Mouse (Mus musculus) lung, postnatal 0 days (tissue): ENCODE measurements at regions not wholly inside any gene's neighbourhood (a gene's known extent, or its start where the extent isn't known, plus 50 kb on each side); places are given as distances from the start of the nearest gene placed in this dataset.

Experiments used
- ATAC-seq: fragments of 200-750 bp; cut with Nextera tagmentation; 2 replicates; pipeline ENCODE4 v1.8.0; 2017; ENCODE audit warnings: moderate library complexity
- DNase-seq: peaks from one replicate; pipeline ENCODE4 v3.0.0-alpha.2; 2016; ENCODE audit warnings: low spot score
- H3K27ac ChIP-seq: fragments of 300-500 bp; sonication (generic); 2 replicates; pipeline ENCODE4 v1.5.1; 2014; ENCODE audit warnings: antibody characterized with exemption, mild to moderate bottlenecking, low read length, mixed read lengths
- H3K27me3 ChIP-seq: fragments of 300-500 bp; sonication (generic); replicated peaks from 2 replicates; pipeline ENCODE4 v1.6.1; 2014; ENCODE audit warnings: low read length, mixed read lengths; ENCODE audit not compliant: insufficient read depth
- H3K36me3 ChIP-seq: fragments of 300-500 bp; sonication (generic); 2 replicates; pipeline ENCODE4 v1.6.1; 2014; ENCODE audit warnings: low read length, mixed read lengths; ENCODE audit not compliant: insufficient read depth
- H3K4me1 ChIP-seq: fragments of 300-500 bp; sonication (generic); 2 replicates; pipeline ENCODE4 v1.6.1; 2014; ENCODE audit warnings: antibody characterized with exemption, low read depth, low read length, mixed read lengths; ENCODE audit not compliant: insufficient read depth
- H3K4me2 ChIP-seq: fragments of 300-500 bp; sonication (generic); replicated peaks from 2 replicates; pipeline ENCODE4 v1.6.1; 2014; ENCODE audit warnings: low read depth, mild to moderate bottlenecking, low read length, moderate library complexity, mixed read lengths
- H3K4me3 ChIP-seq: fragments of 300-500 bp; sonication (generic); 2 replicates; pipeline ENCODE4 v1.5.1; 2014; ENCODE audit warnings: low read depth, low read length
- H3K9ac ChIP-seq: fragments of 300-500 bp; sonication (generic); replicated peaks from 2 replicates; pipeline ENCODE4 v1.6.1; 2014; ENCODE audit warnings: low read depth, mild to moderate bottlenecking
- H3K9me3 ChIP-seq: fragments of 300-500 bp; sonication (generic); 2 replicates; pipeline ENCODE4 v1.6.1; 2016; ENCODE audit warnings: low read length, mixed read lengths
- CTCF ChIP-seq: IDR thresholded peaks from 2 replicates; pipeline ENCODE4 v1.5.1; 2016; ENCODE audit warnings: antibody characterized with exemption, mild to moderate bottlenecking
- EP300 ChIP-seq: IDR thresholded peaks from 2 replicates; pipeline ENCODE4 v1.6.1; 2016; ENCODE audit warnings: antibody characterized with exemption, mild to moderate bottlenecking, control low read depth
- WGBS: fragments of 180-500 bp; shearing (Covaris S2); extraction: QIAGEN DNeasy Blood & Tissue Kit; methylation state at CpG from one replicate; pipeline ENCODE4 v1.1.7; 2014; 5-methylcytosine and 5-hydroxymethylcytosine counted together

DNA sequence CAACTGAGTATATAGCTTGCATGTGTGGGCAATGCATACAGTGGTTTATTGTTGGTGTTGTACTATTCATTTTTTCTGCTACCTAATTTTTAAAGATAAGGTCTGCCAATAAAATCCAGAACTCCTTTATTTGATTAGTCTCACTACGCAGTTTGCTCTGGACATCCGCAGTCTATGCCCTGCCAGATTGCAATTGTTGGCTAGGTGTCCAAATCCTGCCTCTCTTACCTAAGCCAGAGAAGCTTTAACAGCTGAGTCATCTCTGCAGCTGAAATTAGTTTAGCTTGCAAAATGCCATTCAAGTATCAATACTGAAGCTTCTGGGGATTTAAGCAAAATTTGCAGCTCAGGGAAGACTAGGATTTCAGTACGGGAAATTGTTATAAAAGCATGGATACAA is 881.9 kb upstream of the Cdh8 start:
- no peaks in the 10 kb centered on the region for H3K36me3 ChIP-seq
- ATAC-seq, result no peak
- H3K27me3 ChIP-seq, result no peaks in the 10 kb centered on the region
- DNase-seq, result no peak
- TF ChIP-seq EP300 (no peak), CTCF (no peak)
- H3K4me3 ChIP-seq, result no peak overlapping the region
- WGBS, result 83% methylated on average over 3 of the region's 3 CpGs
- no peak overlapping the region for H3K9ac ChIP-seq
- no peaks in the 10 kb centered on the region for H3K9me3 ChIP-seq
- no peak overlapping the region for H3K27ac ChIP-seq
- no peak overlapping the region for H3K4me2 ChIP-seq
- no peaks in the 10 kb centered on the region for H3K4me1 ChIP-seq

DNA sequence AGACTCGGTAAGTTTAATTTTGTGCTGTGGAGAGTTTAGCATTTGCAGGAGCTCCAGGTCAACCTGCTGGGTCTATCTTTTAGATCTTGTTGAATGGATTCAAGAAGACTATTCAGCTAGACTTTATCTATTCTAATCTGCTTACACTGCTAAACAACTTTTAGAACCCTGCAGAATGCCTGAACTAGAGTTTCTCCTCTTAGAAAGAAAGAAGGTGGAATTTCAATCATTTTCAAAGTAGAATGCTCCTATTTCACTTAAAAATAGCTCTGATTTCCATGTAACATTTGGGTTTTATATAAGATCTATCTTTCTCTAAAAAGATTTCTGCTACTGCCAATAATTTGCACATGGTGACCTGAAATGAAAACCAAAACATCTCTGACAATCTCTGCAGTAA is 876.3 kb upstream of the Cdh8 start:
- DNase-seq (no peak), ATAC-seq (no peak)
- no peaks in the 10 kb centered on the region for H3K9me3 ChIP-seq
- H3K4me1 ChIP-seq, result no peaks in the 10 kb centered on the region
- H3K27me3 ChIP-seq, result no peaks in the 10 kb centered on the region
- H3K4me3 ChIP-seq, result no peak overlapping the region
- no peak overlapping the region for H3K27ac ChIP-seq
- H3K4me2 ChIP-seq, result no peak overlapping the region
- WGBS, result 86% methylated on average over 1 of the region's 1 CpGs
- TF ChIP-seq EP300 (no peak), CTCF (no peak)
- no peaks in the 10 kb centered on the region for H3K36me3 ChIP-seq
- H3K9ac ChIP-seq, result no peak overlapping the region

DNA sequence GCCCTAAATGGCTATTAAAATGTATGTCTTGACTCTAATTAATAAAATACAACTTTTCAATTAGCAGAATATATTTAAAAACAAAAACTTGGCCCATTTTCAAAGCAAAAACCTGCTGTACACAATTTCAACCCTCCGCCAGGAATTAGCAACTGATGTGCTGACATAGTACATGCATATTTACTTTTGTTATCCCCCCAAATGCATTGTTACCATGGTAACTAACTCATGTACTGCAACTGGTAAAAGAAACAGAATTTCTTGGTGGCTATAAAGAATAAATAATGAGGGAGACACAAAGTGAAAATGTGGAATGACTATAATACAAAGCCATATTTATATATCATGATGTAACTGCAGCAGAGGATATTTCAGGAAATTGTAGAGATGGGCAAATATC is 875.7 kb upstream of the Cdh8 start:
- no peak for TF ChIP-seq EP300
- Histone ChIP-seq H3K4me2 (no peak overlapping the region), H3K27ac (no peak overlapping the region), H3K4me3 (no peak overlapping the region), H3K27me3 (no peaks in the 10 kb centered on the region), H3K9me3 (no peaks in the 10 kb centered on the region), H3K9ac (no peak overlapping the region), H3K36me3 (no peaks in the 10 kb centered on the region), H3K4me1 (no peaks in the 10 kb centered on the region)
- ATAC-seq (no peak), DNase-seq (no peak)
- 73% methylated on average over 1 of the region's 1 CpGs for WGBS
